Mouse (Mus musculus) liver, adult 2 months (tissue): ENCODE data around the gene Plk3.
"Not testable (repeated sequence)": the region's sequence is repeated elsewhere in the genome, so short reads cannot be mapped to it uniquely, and the experiment has no call there.

Experiments
- CTCF ChIP-seq: fragments of 200-500 bp; IDR thresholded peaks from 2 replicates; pipeline ENCODE4 v1.5.1; 2011; ENCODE audit warnings: low read depth, low read length, control low read depth
- POLR2A ChIP-seq: fragments of 200-500 bp; IDR thresholded peaks from 2 replicates; pipeline ENCODE4 v1.6.1; 2011; ENCODE audit warnings: low read length, control low read depth; ENCODE audit not compliant: insufficient read depth; ENCODE audit errors: extremely low read depth

- not testable (repeated sequence) for TF ChIP-seq POLR2A, CTCF
Measured at GRCm38 (mm10) chr4:117182759-117183096, 49.0 kb upstream of the Plk3 start.
